Mouse (Mus musculus) erythroblast, embryonic 14.5 days (primary cell): Measurements from ENCODE around the gene 1600014C23Rik.

Experiments used
- GATA1 ChIP-seq: IDR thresholded peaks from 2 replicates; pipeline ENCODE4 v1.6.1; 2012; ENCODE audit warnings: low read length, inconsistent platforms, mixed read lengths
- TAL1 ChIP-seq: IDR thresholded peaks from 3 replicates; pipeline ENCODE4 v1.6.1; 2012; ENCODE audit warnings: low read length, inconsistent platforms, mixed read lengths

DNA sequence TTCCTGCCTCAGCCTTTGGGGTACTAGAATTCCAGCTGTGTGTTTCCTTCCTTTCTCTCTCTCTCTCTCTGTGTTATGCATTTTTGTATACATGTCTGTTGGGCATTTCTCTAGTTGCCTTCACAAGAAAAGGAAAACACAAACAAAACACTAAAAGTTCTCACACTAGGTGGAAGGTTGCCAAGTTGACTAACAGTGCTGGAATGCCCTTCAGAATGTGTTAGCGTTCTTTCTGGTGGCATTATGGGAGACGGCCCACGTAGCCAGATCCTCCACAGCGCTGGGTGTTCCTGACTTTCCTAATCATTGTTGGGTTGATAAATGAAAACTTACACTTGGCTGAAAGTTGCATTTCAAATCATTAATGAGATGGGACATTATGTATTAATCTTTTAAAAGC lies 44.8 kb upstream of the 1600014C23Rik start:
- no peak for TF ChIP-seq TAL1
- TF ChIP-seq GATA1 = no peak
